Mouse (Mus musculus): Measurements from ENCODE around the gene Trpv4.

The Trpv4 gene

DNA sequence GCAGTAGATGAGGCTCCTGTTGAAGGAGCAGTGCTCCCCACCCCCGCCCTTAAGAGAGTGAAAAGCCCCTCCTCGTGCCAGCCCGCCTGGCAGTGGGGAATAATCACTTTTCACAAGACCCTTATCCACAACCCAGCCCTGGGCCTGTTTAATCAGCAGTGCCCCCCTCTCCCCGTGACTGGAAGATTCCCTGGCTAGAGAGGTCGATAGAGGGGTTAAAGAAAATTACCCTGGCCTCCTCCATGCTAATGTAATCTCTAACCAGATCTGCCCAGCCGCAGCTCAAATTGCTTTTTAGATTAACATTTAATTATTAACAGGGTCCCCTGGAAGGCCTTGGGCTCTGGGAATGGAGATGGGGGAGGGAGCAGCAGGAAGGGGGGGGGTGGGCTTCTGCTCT lies 69.2 kb downstream of the Trpv4 start:
- DNase-seq = no peak

DNA sequence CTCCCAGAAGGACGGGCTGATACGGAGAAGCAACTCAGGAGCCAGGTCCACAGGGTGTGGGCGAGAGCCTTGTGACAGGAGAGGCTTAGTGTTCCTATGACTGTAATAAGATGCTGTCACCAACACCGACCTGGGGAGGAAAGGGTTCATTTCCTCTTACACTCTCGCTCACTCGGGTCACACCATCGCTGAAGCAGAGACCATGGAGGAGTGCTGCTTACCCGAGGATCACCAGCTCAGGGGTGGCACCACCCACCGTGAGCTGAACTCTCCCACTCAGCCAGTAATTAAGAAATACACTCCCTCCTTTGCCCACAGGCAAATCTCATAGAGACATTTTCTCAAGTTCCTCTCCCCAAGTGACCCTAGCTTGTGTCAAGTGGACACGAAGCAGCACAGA lies 69.8 kb downstream of the Trpv4 start:
- no peak for DNase-seq

DNA sequence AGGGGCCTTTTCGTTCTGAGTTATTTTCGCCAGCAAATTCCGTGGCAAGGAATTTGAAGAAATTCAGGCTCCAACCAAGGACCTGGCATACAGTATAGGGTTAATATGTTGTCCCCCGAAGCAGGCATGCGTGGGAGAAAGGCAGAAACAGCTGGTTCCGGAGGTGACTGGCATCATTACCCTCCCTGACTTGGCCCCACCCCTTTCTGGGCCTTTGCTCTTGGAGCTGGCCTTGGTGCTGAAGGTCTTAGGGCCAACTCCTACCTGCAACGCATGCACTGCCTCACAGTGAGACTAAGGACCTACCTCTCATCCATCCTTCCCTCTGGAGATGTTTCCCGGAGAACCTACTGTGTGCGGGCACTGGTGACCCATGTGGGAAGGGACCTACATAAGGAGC lies 70.3 kb downstream of the Trpv4 start:
- peak; percentile 81 for DNase-seq

DNA sequence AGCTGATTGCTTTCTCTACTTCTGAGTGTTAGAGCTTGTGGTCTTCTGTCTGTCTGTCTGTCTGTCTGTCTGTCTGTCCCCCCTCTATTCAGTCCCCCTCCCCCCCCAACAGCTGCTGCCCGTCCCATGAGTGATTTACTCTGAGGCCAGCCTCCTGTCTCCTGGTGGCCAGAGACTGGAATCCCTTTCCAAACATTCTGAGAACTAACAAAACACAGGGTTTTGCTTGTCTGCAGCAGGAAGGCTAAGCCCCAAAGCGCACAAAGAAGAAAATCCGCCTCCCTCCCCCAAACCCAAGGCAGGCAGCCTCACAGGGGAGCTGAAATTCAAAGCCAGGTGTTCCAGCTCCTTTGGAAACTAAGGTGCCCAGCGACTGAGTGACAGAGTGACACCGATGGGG lies 72.5 kb downstream of the Trpv4 start:
- DNase-seq = no peak

DNA sequence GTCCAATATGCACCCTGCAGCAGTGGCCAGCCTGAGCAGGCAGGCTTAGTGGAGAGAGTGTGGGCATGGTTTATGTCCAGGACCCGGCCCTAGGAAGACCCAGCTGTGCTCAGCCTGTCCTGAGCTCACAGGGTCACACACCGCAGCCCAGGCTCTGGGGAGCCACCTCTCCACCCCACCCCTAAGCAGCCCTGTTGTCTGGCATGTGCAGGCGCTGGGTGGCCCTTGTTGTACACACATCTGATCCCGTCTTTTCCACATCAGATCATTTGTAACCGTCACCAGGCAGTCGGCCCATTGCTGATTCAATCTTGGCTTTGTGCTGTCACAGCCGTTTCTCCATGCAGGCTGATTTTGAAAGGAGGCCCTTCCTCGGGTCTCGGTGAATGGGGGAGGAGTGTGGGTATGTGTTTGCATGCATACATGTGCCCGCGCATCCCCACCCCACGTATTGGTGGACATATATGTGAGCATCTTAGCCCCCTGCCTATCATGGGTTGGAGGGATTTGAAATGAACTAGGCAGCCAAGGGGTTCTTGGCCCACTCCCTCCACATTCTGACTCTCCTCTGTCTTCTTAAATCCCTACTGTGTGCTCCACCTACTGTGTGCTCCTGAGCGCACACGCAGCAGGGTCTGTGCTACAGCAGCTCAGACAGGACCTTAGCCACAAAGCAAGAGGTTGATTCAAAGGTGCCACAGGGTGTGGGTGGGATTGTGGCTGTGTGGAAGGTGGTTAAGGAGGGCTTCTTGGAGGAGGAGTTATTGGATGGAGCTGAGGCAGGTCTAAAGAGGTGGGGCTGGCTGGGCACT lies 73.7 kb downstream of the Trpv4 start:
- DNase-seq = peak; percentile 61

DNA sequence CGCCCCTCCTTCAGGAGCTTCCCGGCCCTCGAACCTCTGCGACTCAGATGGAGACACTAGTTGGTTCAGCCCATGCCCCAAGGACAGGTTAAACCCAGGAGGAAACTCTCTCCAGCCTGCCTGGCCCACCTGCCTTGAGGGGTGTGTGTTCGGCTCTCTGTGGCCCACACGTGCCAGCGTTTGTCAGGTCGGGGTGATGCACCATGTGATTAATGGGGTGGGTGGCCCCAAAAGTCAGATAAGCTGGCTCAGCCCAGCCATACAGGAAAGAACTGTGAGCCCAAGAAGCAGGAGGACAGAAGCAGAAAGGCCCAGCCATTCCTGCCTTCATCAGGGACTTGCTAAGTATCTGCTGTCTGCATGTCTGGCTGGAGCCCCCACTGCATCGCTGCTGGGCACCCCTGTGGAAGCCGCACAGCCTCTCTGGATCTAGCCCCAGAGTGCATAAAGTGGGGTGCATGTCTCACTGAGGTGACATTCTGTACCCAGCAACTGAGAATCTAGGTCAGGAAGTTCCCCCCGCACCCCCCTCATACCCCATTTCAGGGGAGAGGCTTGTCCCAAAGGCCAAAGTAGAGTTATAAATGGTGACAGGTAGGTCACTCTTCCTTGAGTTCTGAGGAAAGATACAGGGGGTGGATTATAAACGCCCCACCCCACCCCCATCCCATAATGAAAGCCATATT lies 74.6 kb downstream of the Trpv4 start:
- DNase-seq = no peak

DNA sequence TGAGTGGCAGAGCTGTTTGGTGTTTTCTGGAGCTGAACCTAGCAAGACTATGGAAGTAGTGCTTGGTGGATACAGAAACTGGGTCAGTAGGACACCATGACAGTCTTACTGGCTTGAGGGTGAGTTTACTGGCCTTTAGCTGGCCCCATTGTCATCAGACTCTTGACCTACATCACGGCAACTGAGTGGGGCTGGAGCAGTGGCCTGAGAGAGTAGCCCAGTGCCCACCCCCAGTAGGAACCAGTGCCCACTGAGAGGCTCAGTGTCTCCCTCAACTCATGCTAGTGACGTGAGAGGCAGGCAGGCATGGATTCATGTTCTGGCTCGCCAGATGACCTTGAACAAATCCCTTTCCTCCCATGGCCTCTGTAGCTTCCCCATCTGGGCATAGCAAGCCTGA lies 75.2 kb downstream of the Trpv4 start:
- DNase-seq = no peak

DNA sequence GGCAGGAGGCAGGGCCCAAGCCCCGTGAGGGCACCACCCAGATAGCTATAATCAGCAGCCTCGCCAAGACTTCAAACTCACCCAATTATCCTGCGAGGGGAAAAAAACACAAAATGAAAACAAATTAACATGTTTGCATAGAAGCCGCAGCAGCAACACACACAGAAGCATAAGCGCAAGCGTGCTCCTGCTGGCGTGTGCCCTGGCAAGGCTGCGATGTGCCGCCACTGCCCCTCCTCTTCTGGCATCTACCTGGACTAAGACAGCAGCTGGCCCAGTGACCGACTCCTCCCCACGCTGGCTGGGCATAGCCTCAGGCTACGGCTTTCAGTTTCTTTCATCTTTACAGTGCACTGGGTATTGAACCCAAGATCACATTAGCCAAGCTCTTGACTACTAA lies 76.7 kb downstream of the Trpv4 start:
- DNase-seq = no peak

DNA sequence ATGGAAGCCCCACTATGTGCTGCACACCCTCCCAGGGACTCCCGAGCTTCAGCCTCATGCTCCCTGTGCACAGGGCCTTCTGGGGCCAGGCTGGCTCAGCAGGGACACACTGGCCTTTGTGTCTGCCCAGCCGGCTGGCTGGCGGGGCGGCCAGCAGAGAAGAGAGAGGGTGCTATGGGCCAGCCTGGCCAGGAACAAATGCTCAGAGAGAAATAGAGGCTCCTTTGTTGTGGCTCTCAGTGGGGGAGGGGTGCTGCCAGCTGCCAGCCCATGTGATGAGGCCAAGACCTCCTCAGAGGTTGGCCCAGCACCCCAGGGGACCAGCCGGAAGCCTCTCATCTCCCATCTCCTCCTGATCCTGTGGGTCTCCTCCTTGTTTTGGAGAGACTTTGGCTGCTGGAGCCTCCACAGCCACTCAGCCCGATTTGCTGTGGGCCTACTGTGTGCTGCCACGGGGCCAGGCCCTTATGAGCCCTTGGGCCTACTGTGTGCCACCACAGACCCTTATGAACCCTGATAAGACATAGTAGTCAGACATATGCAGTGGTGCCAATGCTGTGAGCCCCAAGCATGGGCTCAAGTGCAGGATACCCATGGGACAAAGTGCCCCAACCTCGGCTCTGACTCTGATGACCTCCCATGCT lies 78.4 kb downstream of the Trpv4 start:
- DNase-seq = no peak

DNA sequence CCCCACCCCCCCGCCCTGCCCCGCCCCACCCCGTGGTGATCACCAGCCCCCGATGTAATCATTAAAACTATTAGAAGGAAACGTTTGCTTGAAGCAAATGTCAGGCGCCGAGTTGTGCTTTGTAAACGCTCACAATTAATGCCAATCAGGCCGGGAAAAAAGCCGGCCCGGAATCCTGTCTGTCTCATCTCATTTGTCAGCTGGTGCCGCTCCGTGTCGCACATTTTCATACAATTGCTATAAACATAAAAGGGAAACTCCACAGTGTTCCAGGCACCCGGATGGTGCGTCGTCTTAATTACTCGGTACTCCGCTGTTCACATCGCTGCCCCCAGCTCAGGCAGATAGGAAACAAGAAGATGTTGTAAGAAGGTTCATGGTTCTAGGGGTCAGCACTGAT lies 79.9 kb downstream of the Trpv4 start:
- DNase-seq = no peak

DNA sequence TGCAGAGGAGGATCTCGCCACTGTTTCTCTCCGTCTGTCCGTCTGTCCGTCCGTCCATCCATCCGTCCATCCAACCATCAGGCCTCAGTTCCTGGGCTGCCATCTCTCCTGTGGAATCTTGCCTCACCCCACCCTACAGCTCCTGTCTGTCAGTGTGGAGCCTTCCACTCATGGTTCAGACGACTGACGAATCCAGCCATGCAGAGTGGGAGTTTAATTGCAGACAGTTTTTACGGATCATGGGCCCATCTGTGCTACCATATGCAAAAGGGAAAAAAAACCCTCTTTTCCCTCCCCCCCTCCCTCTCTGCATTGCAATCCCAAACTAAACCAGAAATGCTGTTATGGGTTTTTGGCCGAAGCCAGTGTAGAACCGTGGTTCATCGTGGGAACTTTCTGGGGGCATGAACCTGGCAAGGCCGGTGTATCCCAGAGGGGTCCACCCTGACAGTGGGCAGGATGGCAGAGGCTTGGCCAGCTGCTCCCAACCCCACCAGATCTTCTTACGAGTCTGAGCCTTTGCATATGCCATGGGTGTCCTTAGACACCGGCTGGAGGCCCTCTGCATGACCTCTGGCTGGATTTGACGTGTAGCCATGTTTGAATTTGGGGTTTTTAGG lies 82.1 kb downstream of the Trpv4 start:
- no peak for DNase-seq

DNA sequence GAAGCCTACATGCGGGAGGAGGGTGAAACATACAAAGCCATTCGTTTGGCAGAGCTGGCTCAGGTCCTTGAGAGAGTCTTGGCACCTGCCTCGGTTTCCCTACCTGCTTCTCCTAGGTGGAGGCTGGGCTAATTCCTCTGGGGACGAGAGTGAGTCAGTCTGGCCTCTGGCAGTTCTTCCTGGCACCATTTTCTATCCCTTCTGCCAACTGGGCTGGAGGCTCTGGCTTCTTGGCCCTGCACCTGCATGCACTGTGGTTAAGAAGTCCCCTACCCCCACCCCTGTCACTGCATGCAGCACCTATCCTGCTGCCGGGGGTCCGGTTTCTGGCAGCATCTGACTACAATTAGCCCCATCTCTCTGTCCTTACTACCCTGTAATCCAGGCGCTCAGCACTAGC lies 82.7 kb downstream of the Trpv4 start:
- no peak for DNase-seq

DNA sequence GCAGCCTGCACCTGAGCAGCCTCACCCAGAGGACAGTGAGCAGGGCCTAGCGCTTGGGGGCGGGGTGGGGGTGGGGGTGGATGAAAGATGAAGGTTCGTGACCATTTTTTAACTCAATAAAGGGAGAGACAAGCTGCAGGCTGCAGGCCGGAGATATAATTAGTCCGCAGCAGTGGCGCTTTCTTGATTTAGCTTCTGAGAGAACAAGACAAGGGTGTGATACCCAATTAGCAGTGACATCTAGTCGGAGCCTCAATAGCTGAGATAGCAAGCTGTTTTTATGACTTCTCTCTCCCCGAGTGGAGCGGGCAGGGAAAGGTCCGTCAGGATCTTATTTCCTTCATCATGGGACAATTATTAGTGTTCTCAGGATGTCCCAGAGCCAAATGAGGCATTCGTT lies 83.2 kb downstream of the Trpv4 start:
- no peak for DNase-seq

DNA sequence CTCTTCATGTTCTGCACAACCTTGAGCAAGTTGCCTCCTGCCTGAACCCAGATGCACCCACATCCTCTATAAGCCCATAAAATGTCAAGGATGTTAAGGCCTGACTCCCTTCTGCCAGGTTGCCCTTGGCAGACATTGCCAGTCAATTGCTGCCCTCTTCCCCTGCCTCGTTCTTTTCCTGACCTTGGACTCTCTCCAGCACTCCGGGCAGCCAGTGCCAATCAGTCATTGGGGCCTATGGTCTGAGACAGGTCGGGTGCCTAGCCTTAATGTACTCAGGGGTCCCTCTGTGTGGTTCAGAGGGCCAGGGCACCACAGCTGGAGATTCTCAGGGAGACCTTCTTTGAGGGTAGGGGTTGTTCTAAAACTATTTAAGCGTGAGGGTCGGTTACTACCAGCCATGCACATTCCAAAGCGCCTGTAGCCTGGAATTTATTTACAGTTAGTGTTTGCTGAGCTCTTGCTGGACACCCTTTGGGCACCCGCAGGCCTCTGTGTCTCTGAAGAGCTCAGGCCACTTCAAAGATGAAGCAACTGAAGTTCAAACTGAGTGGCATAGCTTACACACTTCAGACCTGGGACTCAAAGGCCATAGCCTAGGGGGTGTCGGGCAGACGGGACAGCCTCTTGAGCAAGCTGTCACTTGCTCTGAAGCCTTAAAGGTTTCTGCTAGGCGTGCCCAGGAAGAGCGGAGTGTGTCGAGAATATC lies 84.1 kb downstream of the Trpv4 start:
- DNase-seq = peak; percentile 76

DNA sequence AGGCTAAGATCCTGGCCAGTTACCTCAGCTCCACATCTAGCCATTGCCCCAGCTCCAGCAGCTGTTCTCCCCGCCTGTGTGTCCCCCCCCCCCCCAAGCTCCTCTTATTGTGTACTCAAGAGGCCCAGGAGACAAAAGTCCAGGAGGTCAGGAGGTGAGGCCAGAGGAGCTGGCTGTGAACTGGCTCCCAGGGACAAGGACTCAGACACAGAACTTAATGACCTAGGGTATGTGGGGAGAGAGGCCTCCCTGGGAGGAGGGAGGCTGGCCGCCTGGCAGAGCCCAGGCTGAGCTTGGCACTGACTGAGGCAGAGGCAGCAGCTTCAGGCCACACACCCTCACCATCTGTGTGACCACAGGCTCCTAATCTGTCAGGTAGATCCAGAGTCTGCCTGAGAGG lies 85.2 kb downstream of the Trpv4 start:
- no peak for DNase-seq

All from lung, postnatal 36 days (tissue).